Mouse (Mus musculus): Measurements from ENCODE around the gene Pip5k1b.

- TF ChIP-seq CTCF (IDR thresholded peaks at IDR 0.05; ENCODE audit: borderline replicate concordance, extremely low read depth, insufficient read depth, insufficient read length) (no peak), POLR2A (IDR thresholded peaks at IDR 0.05; ENCODE audit: borderline replicate concordance, extremely low read depth, insufficient read depth, insufficient read length, poor library complexity, severe bottlenecking) (no peak)
Measured at GRCm38 (mm10) chr19:24366747-24367146, 188.9 kb downstream of the Pip5k1b start.

All from brain, embryonic 14.5 days (tissue).